ENCODE assay signal across 26 mouse cellular contexts in genomic region chr1:45904161-45904560, GRCm38 (mm10). TPM values are rescaled to one million over a fixed set of nuclear protein-coding genes. Genes with fewer than 3 reads are reported as not detected.
"Had no signal": no experiment of that assay in that cellular context is flagged by ENCODE, and none has a peak within 500 bp of the region (broad histone marks: within the 10 kb centered on the region; RNA-seq: fewer than 3 reads in every experiment).

No protein-coding gene starts in this region.

- H3K9me3 ChIP-seq: midbrain, embryonic 10.5 days; midbrain, embryonic 12.5 days; neural tube, embryonic 13.5 days; neural tube, embryonic 15.5 days had no signal

- H3K9ac ChIP-seq: lung, embryonic 14.5 days; midbrain, embryonic 12.5 days; neural tube, embryonic 13.5 days; neural tube, embryonic 15.5 days had no signal

- H3K4me2 ChIP-seq: lung, embryonic 14.5 days; midbrain, embryonic 12.5 days; neural tube, embryonic 13.5 days had no signal

- H3K36me3 ChIP-seq: midbrain, embryonic 10.5 days; midbrain, embryonic 12.5 days; neural tube, embryonic 13.5 days; neural tube, embryonic 15.5 days had no signal

- H3K4me3 ChIP-seq: midbrain, embryonic 10.5 days; midbrain, embryonic 12.5 days; myocyte; neural tube, embryonic 13.5 days; neural tube, embryonic 15.5 days had no signal

- H3K27me3 ChIP-seq: midbrain, embryonic 12.5 days; neural tube, embryonic 13.5 days; neural tube, embryonic 15.5 days had no signal

- DNase-seq: lung, embryonic 14.5 days; lung, postnatal 10 days; lung, postnatal 4 days; midbrain, embryonic 14.5 days; retina, postnatal 1 day; right cerebral cortex, adult 18-20 months; right cerebral cortex, postnatal 25 days; right cerebral cortex, postnatal 4 days; spleen, adult 18-20 months; thymus, adult 18-20 months; thymus, postnatal 14 days; thymus, postnatal 36 days had no signal

- ATAC-seq: midbrain, embryonic 16.5 days had no signal

- H3K27ac ChIP-seq: midbrain, embryonic 10.5 days; midbrain, embryonic 12.5 days; neural tube, embryonic 15.5 days had no signal

RNA-seq across cellular contexts. Expression of gene Gm5269, which starts 14.1 kb away (rescaled TPM):
- total RNA-seq: megakaryocyte, adult 5-6 weeks; megakaryocyte-erythroid progenitor cell, adult 5-6 weeks had no signal
- polyA plus RNA-seq: lung, embryonic 14.5 days; lung, embryonic 16.5 days; midbrain, embryonic 10.5 days; midbrain, embryonic 12.5 days; midbrain, embryonic 14.5 days; midbrain, embryonic 16.5 days; myocyte; neural tube, embryonic 11.5 days; neural tube, embryonic 13.5 days; neural tube, embryonic 15.5 days; small intestine, adult 2 months; stomach, embryonic 14.5 days; stomach, embryonic 16.5 days; thymus, postnatal 0 days had no signal
